Mouse (Mus musculus) myocyte (in vitro differentiated cells): ENCODE measurements at regions not wholly inside any gene's neighbourhood (a gene's known extent, or its start where the extent isn't known, plus 50 kb on each side); places are given as distances from the start of the nearest gene placed in this dataset.

Experiments
- MAX ChIP-seq: IDR thresholded peaks from one replicate; pipeline ENCODE4 v1.6.1; 2011; ENCODE audit warnings: low read depth, mild to moderate bottlenecking, control low read depth
- MYOD1 ChIP-seq, 3 experiments: IDR thresholded peaks; one replicate each; pipeline ENCODE4 v1.6.1; 2011; ENCODE audit warnings: control low read depth in 2 of 3, low read depth in 2 of 3, mild to moderate bottlenecking in 2 of 3, moderate library complexity in 1 of 3; ENCODE audit not compliant: insufficient read length in 2 of 3, control insufficient read depth in 1 of 3
- MYOG ChIP-seq, 3 experiments: IDR thresholded peaks; one replicate each; pipeline ENCODE4 v1.6.1; 2011; ENCODE audit warnings: control low read depth in 2 of 3, low read depth in 2 of 3, mild to moderate bottlenecking in 2 of 3; ENCODE audit not compliant: insufficient read length in 2 of 3, control insufficient read depth in 1 of 3, insufficient read depth in 1 of 3
- POLR2A ChIP-seq: IDR thresholded peaks from one replicate; pipeline ENCODE4 v1.6.1; 2011; ENCODE audit warnings: low read depth, mild to moderate bottlenecking, control low read depth, moderate library complexity; ENCODE audit not compliant: insufficient read length
- REST ChIP-seq: IDR thresholded peaks from one replicate; pipeline ENCODE4 v1.6.1; 2011; ENCODE audit warnings: mild to moderate bottlenecking, control low read depth, moderate library complexity; ENCODE audit not compliant: insufficient read depth, insufficient read length

GRCm38 (mm10) chr5:126440516-126440915 lies 801.1 kb upstream of the Tmem132c start:
- TF ChIP-seq POLR2A (no peak), MYOG (IDR thresholded peaks at IDR 0.05; ENCODE audit: control insufficient read depth in 1 of 3, insufficient read depth in 1 of 3, insufficient read length in 2 of 3, low read depth in 2 of 3) (no peak), MYOD1 (IDR thresholded peaks at IDR 0.05; ENCODE audit: control insufficient read depth in 1 of 3, insufficient read length in 2 of 3, low read depth in 2 of 3) (no peak), MAX (no peak), REST (no peak)
